Mouse (Mus musculus): Measurements from ENCODE around the gene Plxna1. TPM values are rescaled to one million over a fixed set of nuclear protein-coding genes. Genes with fewer than 3 reads are reported as not detected.

The Plxna1 gene
- total RNA-seq, 1 experiment from 2014 or later = 68.8 TPM

- no peak for DNase-seq
Observed at GRCm38 (mm10) chr6:89333964-89334702, 28.3 kb downstream of the Plxna1 start.

DNA sequence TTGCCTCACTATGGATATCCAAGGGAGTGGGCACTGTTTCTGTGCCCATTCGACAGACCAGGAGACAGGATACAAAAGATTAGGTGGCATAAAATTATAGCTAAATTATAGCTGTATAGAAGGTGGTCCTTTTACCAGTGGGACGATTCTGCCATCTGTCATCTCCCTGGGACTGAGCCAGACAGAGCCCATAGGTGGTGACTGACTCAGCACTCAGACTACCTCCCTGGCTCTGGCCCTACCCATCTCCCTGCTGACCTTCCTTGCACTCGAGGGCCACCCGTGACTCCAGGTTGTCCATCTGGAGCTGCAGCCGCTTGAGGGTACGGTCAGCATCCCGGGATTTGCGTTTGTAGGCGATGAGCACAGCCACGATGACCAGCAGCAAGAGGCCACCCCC lies 31.5 kb downstream of the Plxna1 start:
- DNase-seq = no peak

DNA sequence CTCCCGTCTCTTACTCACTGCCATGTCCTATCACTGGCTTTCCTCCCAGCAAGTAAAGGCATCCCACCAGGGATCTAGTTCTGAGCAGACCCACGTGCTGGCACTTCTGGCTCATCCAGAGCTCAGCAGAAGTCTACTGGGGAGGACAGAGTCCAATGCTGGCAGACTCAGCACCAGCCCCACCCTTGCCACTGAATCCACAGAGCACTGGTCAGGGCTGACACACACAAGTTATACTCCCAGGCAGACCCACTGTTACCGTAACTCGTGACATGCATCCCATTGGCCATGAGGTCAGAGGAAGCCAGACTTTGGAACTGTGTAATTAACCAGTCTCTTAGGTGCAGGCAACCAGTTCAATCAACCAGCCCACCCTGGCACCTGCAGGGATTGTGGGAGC lies 33.8 kb downstream of the Plxna1 start:
- DNase-seq = no peak

DNA sequence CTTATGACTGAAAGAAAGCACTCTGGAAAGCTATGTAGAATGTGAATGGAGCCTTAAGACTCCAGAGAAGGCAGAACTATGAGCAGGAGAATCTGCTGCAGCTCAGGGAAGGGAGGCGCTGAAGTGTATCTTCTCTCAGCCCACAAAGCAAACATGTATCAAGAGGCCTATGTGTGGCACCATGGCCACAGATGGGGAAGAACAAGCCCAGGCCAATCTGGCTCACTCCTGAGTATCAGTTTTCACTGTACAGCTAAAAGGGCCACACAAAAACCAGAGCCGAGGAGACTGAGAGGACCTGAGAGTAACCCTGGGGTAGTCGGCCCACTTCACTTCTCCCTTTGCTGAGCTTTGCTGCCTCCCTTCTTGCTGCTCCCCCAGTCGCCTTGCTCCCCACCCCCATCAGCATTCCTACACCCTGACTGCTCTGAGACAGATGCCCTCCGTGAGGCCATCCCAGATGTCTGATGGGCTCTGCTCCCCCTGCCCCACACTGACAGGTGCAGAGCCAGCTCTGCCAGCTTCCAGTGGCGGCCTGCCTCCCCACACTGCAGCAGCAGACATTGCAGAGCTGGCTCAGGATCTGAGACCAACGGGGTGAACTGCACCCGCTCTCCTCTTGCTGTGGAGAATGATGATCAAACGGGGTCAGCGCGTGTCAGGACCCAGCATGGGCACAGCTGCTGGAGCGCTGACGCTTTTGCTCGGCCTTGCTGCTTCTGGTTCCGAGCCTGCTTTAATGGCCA lies 34.5 kb downstream of the Plxna1 start:
- no peak for DNase-seq

DNA sequence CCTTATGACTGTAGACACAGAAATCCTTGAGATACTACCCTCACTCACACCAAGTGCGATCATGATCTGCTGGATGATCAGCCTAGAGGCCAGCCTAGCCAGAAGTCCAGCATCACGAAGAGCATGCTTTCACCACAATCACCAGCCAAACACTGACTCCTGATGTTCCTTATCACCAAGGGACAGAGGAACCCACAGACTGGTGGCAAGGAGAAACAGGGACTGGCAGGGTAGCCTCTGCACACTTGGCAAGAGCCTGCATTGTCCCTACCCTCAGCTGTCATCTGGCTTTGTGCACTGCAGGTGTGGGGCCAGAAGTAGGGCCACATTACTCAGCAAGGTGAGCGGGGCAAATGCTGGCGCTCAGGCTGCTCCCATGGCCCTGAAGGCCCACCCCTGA lies 37.6 kb downstream of the Plxna1 start:
- no peak for DNase-seq

DNA sequence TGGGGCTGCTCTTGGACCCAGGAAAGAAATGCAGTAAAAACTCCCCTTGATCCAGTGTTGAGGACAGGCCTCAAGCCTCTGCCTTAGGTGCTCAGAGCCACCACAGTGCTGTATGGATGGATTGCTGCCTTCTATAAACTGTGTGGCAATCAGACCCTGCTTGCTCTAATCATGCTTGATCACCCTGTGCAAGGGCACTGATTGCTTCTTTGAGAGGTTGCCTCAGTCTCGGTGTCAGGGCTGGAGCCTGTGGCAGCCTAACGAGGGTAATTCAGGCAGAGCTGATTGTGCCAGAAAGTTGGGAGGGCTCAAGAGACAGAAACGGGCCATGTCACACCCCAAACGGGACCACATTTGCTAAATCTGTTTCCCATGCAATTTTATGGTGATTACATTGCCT lies 47.2 kb downstream of the Plxna1 start:
- peak; percentile 60 for DNase-seq

DNA sequence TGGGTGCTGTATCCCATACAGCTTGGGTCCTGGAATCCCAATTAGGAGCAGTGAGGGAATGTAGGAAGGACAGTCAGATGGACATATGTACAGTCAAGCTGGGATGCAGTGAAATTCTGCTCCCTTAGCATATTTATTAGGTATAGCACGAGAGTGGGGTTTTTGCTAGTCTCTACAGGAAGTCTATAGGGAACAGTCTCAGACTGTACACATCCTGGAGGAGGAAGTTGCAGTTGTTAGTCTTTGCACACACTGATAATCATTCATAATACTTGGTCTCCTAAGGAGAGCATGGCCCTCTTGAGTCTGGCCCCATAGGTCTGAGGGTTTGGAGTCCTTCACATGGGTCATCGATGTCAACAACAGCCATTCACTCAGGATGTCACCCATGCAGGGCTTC lies 50.9 kb downstream of the Plxna1 start:
- DNase-seq = no peak

- no peak for DNase-seq
Observed at GRCm38 (mm10) chr6:89310236-89310635, 52.2 kb downstream of the Plxna1 start.

- no peak for DNase-seq
Observed at GRCm38 (mm10) chr6:89308213-89308973, 54.0 kb downstream of the Plxna1 start.

GRCm38 (mm10) chr6:89304375-89305058 lies 57.9 kb downstream of the Plxna1 start:
- peak; percentile 48 for DNase-seq

GRCm38 (mm10) chr6:89299818-89300217 lies 62.6 kb downstream of the Plxna1 start:
- no peak for DNase-seq

- DNase-seq = peak; percentile 56
Observed at GRCm38 (mm10) chr6:89296909-89297695, 65.3 kb downstream of the Plxna1 start.

- DNase-seq = no peak
Observed at GRCm38 (mm10) chr6:89296001-89296709, 66.3 kb downstream of the Plxna1 start.

- no peak for DNase-seq
Observed at GRCm38 (mm10) chr6:89294621-89295020, 67.8 kb downstream of the Plxna1 start.

DNA sequence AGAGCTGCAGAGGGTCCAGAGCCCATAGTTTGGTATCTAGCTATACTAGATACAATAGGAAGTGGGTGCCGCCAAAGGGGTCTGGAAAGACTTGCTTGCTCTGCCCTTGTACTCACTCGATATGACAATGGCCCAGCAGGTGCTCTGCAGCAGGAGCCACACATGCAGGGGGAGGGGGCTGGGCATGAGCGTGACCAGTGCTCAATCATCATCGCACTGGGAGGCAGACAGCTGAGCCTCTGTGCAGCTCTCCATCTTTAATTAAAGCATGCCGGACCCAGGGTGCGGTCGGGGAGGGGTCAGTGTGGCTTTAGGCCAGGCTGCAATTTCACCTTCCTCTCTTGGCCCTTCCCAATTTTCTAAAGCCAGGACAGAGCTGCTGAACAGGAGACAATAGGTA lies 70.9 kb downstream of the Plxna1 start:
- DNase-seq = no peak

DNA sequence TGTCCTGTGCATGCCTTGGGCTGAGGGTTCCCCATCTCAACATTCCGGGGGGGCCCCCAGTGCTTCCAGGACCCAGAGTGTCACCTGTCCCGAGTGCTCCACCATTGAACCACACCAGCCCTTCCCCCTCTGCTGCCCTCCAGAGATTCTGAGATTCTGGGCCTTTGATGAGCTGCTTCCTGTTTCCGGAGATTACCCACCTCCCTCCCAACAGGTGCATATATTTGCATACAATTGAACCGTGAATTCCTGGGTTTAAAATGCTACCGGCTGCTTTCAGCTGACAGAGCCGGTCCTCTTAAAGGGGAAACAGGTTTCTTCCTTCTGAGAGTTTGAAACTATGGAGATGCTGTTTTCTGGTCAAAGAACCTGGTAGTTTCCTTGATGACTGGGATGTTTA lies 74.3 kb downstream of the Plxna1 start:
- no peak for DNase-seq

DNA sequence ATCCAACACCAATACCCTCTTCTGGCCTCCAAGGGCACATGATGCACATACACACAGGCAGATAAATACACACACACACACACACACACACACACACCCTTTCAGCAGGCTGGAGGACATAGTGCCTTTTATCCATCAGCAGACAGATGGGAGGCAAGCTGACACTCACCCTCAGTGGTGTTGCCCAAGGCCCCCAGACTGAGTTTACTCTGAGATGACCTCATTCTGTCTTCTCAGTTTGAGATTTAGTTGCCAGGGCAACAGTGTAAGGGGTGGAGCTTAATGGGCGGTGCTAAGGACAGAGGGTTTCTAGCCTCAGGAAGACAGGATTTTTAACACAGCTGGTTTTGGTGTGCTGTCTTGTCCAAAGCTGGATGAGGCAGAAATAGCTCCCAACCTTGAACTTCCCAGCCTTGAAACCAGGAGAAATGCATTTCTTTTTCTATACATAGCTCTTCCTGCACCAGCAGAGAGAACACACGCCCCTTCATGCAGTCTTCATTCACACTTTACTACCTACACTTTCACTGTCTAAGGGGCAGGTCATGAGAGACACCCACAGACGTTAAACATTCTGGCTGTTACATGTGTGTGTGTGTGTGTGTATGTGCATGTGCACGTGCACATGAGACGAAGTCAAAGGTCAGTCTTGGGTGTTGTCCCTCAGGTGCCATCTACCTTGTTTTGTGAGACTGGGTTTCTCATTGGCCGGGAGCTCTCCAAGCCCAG lies 75.6 kb downstream of the Plxna1 start:
- peak; percentile 91 for DNase-seq

- no peak for DNase-seq
Observed at GRCm38 (mm10) chr6:89286286-89286655, 76.1 kb downstream of the Plxna1 start.

GRCm38 (mm10) chr6:89285561-89286285 lies 76.7 kb downstream of the Plxna1 start:
- DNase-seq = no peak

GRCm38 (mm10) chr6:89285116-89285515 lies 77.3 kb downstream of the Plxna1 start:
- no peak for DNase-seq

Data from adrenal gland, postnatal 14 days (tissue).